In the genomic region with DNA sequence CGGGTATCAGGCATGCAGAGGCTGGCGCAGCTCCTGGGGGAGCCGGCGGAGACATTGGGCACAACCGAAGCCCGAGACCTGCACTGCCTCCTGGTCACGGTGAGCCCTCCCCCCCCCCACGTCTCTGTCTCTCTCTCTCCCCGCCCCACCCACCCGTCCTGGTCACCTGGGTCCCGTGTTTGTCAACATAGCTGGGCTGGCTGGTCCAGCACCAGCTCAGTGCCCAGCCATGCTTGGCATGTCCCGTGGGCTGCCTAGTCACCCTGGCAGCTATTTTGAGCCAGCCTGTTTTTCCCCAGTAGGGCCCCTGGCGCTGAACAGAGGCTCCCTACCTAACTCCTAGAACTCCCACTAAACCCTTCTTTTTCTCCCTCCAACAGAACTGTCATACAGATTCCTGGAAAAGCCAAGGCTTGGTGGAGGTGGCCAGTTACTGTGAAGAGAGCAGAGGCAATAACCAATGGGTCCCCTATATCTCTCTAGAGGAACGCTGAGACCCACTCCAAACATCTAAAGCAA, we compare ENCODE assay signal across 8 mouse cellular contexts. TPM values are rescaled to one million over a fixed set of nuclear protein-coding genes. Genes with fewer than 3 reads are reported as not detected.
DNase-seq lines count a peak whose midpoint lies in the region; ATAC-seq and TF ChIP-seq lines count a peak whose summit lies in the region.

No protein-coding gene starts in this region.

- TF ChIP-seq POLR2A in olfactory bulb, adult 2 months (IDR thresholded peaks at IDR 0.05; ENCODE audit: insufficient read depth, low read depth, low read length) = no peak

- H3K9ac ChIP-seq in embryonic facial prominence, embryonic 11.5 days (replicated peaks; ENCODE audit: low read length) = peak overlapping the region; percentile 10; the same call in 1 of the 2 replicates
- peak overlapping the region; percentile 84 for H3K9ac ChIP-seq in limb, embryonic 13.5 days

- H3K4me3 ChIP-seq in megakaryocyte, embryonic 14.5 days (replicated peaks) = peak overlapping the region; percentile 98
- peak overlapping the region; percentile 47 for H3K4me3 ChIP-seq in embryonic facial prominence, embryonic 11.5 days (ENCODE audit: low read depth, low read length)
- peak overlapping the region; percentile 73 for H3K4me3 ChIP-seq in limb, embryonic 13.5 days
- H3K4me3 ChIP-seq in olfactory bulb, adult 2 months (ENCODE audit: insufficient read depth, low read depth, low read length) = peak overlapping the region; percentile 47

- ATAC-seq in megakaryocyte, adult 5-6 weeks (ENCODE audit: poor library complexity, severe bottlenecking) = no peak
- ATAC-seq in embryonic facial prominence, embryonic 11.5 days (replicated peaks; ENCODE audit: insufficient number of reproducible peaks, low FRiP score, low TSS enrichment, low read depth) = no peak
- no peak for ATAC-seq in limb, embryonic 13.5 days (ENCODE audit: low FRiP score, low read depth)

- H3K4me2 ChIP-seq in embryonic facial prominence, embryonic 11.5 days (ENCODE audit: low read depth, low read length) = peak overlapping the region; percentile 87
- H3K4me2 ChIP-seq in limb, embryonic 13.5 days (replicated peaks) = peak overlapping the region; percentile 89

- TF ChIP-seq CTCF in olfactory bulb, adult 2 months (IDR thresholded peaks at IDR 0.05; ENCODE audit: insufficient read depth, low read depth, low read length) = no peak

- H3K27ac ChIP-seq in embryonic facial prominence, embryonic 11.5 days (replicated peaks; ENCODE audit: low read depth, low read length) = no peak overlapping the region
- 0 out of 2 replicates have a peak overlapping the region, but pooled peaks have one; percentile 1 for H3K27ac ChIP-seq in limb, embryonic 13.5 days
- no peak overlapping the region for H3K27ac ChIP-seq in olfactory bulb, adult 2 months (ENCODE audit: insufficient read depth, low read depth, low read length)

- DNase-seq in embryonic facial prominence, embryonic 11.5 days (ENCODE audit: low spot score) = no peak
- DNase-seq in heart, postnatal 10 days = peak; percentile 81 to 83
- DNase-seq in thymus, postnatal 14 days = no peak
- no peak for DNase-seq in c-Kit-positive CD71-positive TER-119-positive erythroid progenitor cells, embryonic 14.5 days (ENCODE audit: low spot score)

- intact Hi-C loops in heart, postnatal 10 days (cut with DNase I) = no loop called here

- no peaks in the 10 kb centered on the region for H3K9me3 ChIP-seq in megakaryocyte, embryonic 14.5 days
- no peaks in the 10 kb centered on the region for H3K9me3 ChIP-seq in embryonic facial prominence, embryonic 11.5 days (replicated peaks; ENCODE audit: control insufficient read depth, low read length)
- H3K9me3 ChIP-seq in limb, embryonic 13.5 days = no peaks in the 10 kb centered on the region

- peaks cover 12% of the 10 kb centered on the region for H3K36me3 ChIP-seq in megakaryocyte, embryonic 14.5 days (replicated peaks; ENCODE audit: low read length)
- no peaks in the 10 kb centered on the region for H3K36me3 ChIP-seq in embryonic facial prominence, embryonic 11.5 days (replicated peaks; ENCODE audit: control insufficient read depth, insufficient read depth, low read depth, low read length)
- no peaks in the 10 kb centered on the region for H3K36me3 ChIP-seq in limb, embryonic 13.5 days

- H3K27me3 ChIP-seq in megakaryocyte, embryonic 14.5 days (replicated peaks) = peaks cover 23% of the 10 kb centered on the region
- peaks cover 40% of the 10 kb centered on the region for H3K27me3 ChIP-seq in embryonic facial prominence, embryonic 11.5 days (ENCODE audit: control insufficient read depth, insufficient read depth, low read length)
- peaks cover 40% of the 10 kb centered on the region for H3K27me3 ChIP-seq in limb, embryonic 13.5 days

- WGBS in embryonic facial prominence, embryonic 11.5 days = 3% methylated on average over 12 of the region's 14 CpGs
- WGBS in limb, embryonic 13.5 days = 9% methylated on average over 10 of the region's 14 CpGs
- WGBS in olfactory bulb, adult 2 months = 7% methylated on average over 14 of the region's 14 CpGs

- peaks cover 90% of the 10 kb centered on the region for H3K4me1 ChIP-seq in megakaryocyte, embryonic 14.5 days
- H3K4me1 ChIP-seq in embryonic facial prominence, embryonic 11.5 days (ENCODE audit: control insufficient read depth, insufficient read depth, low read length) = peaks cover 19% of the 10 kb centered on the region
- peaks cover 68% of the 10 kb centered on the region for H3K4me1 ChIP-seq in limb, embryonic 13.5 days
- peaks cover 50% of the 10 kb centered on the region for H3K4me1 ChIP-seq in olfactory bulb, adult 2 months (ENCODE audit: control insufficient read depth, insufficient read depth, low read length)

RNA-seq across cellular contexts. Expression of gene Gadd45b, which starts 1.3 kb away (rescaled TPM):
- 29.3 and 96.0 TPM in 2 replicates for polyA plus RNA-seq in megakaryocyte, embryonic 14.5 days (2012; ENCODE audit: insufficient read depth, low replicate concordance)
- total RNA-seq in megakaryocyte, adult 5-6 weeks (2015) = 11.0 and 12.9 TPM in 2 replicates
- total RNA-seq in megakaryocyte, adult 5-6 weeks (2017) = 9.4 and 20.3 TPM in 2 replicates
- 9.9 and 11.6 TPM in 2 replicates for polyA plus RNA-seq in embryonic facial prominence, embryonic 11.5 days (2014; fragmentation: Nextera tagmentation; extraction: Ambion mirVana)
- total RNA-seq in heart, postnatal 10 days (2021) = 10 to 100 TPM; 11.5 to 18.3 TPM
- 32.3 and 32.7 TPM in 2 replicates for polyA plus RNA-seq in limb, embryonic 13.5 days (2015; fragmentation: Nextera tagmentation; extraction: Ambion mirVana)
- polyA plus RNA-seq in olfactory bulb, adult 2 months (2012; ENCODE audit: insufficient read depth, insufficient read length, low replicate concordance, missing spikeins) = not detected in 2 replicates

RNA-seq across cellular contexts. Expression of gene Lmnb2, which starts 13.2 kb away (rescaled TPM):
- 11.8 and 16.6 TPM in 2 replicates for polyA plus RNA-seq in megakaryocyte, embryonic 14.5 days (2012; ENCODE audit: insufficient read depth, low replicate concordance)
- total RNA-seq in megakaryocyte, adult 5-6 weeks (2015) = 7.7 and 9.5 TPM in 2 replicates
- total RNA-seq in megakaryocyte, adult 5-6 weeks (2017) = 35.2 and 35.8 TPM in 2 replicates
- 18.4 and 19.4 TPM in 2 replicates for polyA plus RNA-seq in embryonic facial prominence, embryonic 11.5 days (2014; fragmentation: Nextera tagmentation; extraction: Ambion mirVana)
- 10 to 100 TPM; 10.2 to 11.9 TPM for total RNA-seq in heart, postnatal 10 days (2021)
- 54.6 and 63.2 TPM in 2 replicates for polyA plus RNA-seq in limb, embryonic 13.5 days (2015; fragmentation: Nextera tagmentation; extraction: Ambion mirVana)
- polyA plus RNA-seq in olfactory bulb, adult 2 months (2012; ENCODE audit: insufficient read depth, insufficient read length, low replicate concordance, missing spikeins) = not detected in 2 replicates

RNA-seq across cellular contexts. Expression of gene Timm13, which starts 30.4 kb away (rescaled TPM):
- polyA plus RNA-seq in megakaryocyte, embryonic 14.5 days (2012; ENCODE audit: insufficient read depth, low replicate concordance) = 88.8 and 345 TPM in 2 replicates
- 60.1 and 74.7 TPM in 2 replicates for total RNA-seq in megakaryocyte, adult 5-6 weeks (2015)
- total RNA-seq in megakaryocyte, adult 5-6 weeks (2017) = 31.8 and 44.9 TPM in 2 replicates
- 266 and 347 TPM in 2 replicates for polyA plus RNA-seq in embryonic facial prominence, embryonic 11.5 days (2014; fragmentation: Nextera tagmentation; extraction: Ambion mirVana)
- 100 to 1,000 TPM; 163 to 175 TPM for total RNA-seq in heart, postnatal 10 days (2021)
- 306 and 335 TPM in 2 replicates for polyA plus RNA-seq in limb, embryonic 13.5 days (2015; fragmentation: Nextera tagmentation; extraction: Ambion mirVana)
- not detected in 2 replicates for polyA plus RNA-seq in olfactory bulb, adult 2 months (2012; ENCODE audit: insufficient read depth, insufficient read length, low replicate concordance, missing spikeins)

RNA-seq across cellular contexts. Expression of gene Tmprss9, which starts 59.6 kb away (rescaled TPM):
- 0.08 TPM in 1 of 2 replicates, not detected in the other for polyA plus RNA-seq in megakaryocyte, embryonic 14.5 days (2012; ENCODE audit: insufficient read depth, low replicate concordance)
- not detected in 2 replicates for total RNA-seq in megakaryocyte, adult 5-6 weeks (2015)
- not detected in 2 replicates for total RNA-seq in megakaryocyte, adult 5-6 weeks (2017)
- 0.06 TPM in 2 replicates for polyA plus RNA-seq in embryonic facial prominence, embryonic 11.5 days (2014; fragmentation: Nextera tagmentation; extraction: Ambion mirVana)
- total RNA-seq in heart, postnatal 10 days (2021) = not detected
- 0.06 and 0.08 TPM in 2 replicates for polyA plus RNA-seq in limb, embryonic 13.5 days (2015; fragmentation: Nextera tagmentation; extraction: Ambion mirVana)
- not detected in 2 replicates for polyA plus RNA-seq in olfactory bulb, adult 2 months (2012; ENCODE audit: insufficient read depth, insufficient read length, low replicate concordance, missing spikeins)

Comparison
In these comparisons a context has a peak if more than half of its experiments do, and no peak if none do; other contexts are left out.
1. H3K4me3 ChIP-seq: peak in every context shown above with its lines; median percentile 98 in megakaryocyte, embryonic 14.5 days; 73 in limb, embryonic 13.5 days; 47 in embryonic facial prominence, embryonic 11.5 days; 47 in olfactory bulb, adult 2 months.
2. DNase-seq: peak in heart, postnatal 10 days (2 of 2); none in embryonic facial prominence, embryonic 11.5 days (single experiment), thymus, postnatal 14 days (single experiment) and c-Kit-positive CD71-positive TER-119-positive erythroid progenitor cells, embryonic 14.5 days (single experiment).
3. RNA of gene Gadd45b, which starts 1.3 kb away (polyA plus RNA-seq): 29.3 to 96.0 TPM in megakaryocyte, embryonic 14.5 days, 32.3 to 32.7 TPM in limb, embryonic 13.5 days and 9.9 to 11.6 TPM in embryonic facial prominence, embryonic 11.5 days; not detected in olfactory bulb, adult 2 months; every median in the first group is over 10 times any median in the second.
4. RNA of gene Timm13, which starts 30.4 kb away (polyA plus RNA-seq): 88.8 to 345 TPM in megakaryocyte, embryonic 14.5 days, 306 to 335 TPM in limb, embryonic 13.5 days and 266 to 347 TPM in embryonic facial prominence, embryonic 11.5 days; not detected in olfactory bulb, adult 2 months; every median in the first group is over 10 times any median in the second.